In genomic region chr10:41746554-41746953, GRCm38 (mm10) we compare ENCODE assay signal across 10 mouse cellular contexts. TPM values are rescaled to one million over a fixed set of nuclear protein-coding genes. Genes with fewer than 3 reads are reported as not detected.
A peak's percentile ranks its signal among the peaks of the same experiment; 100 is the strongest.
DNase-seq lines count a peak whose midpoint lies in the region; ATAC-seq and TF ChIP-seq lines count a peak whose summit lies in the region.
"Had no signal": no experiment of that assay in that cellular context is flagged by ENCODE, and none has a peak within 500 bp of the region (broad histone marks: within the 10 kb centered on the region; RNA-seq: fewer than 3 reads in every experiment).

No protein-coding gene starts in this region.

- no peak for TF ChIP-seq CTCF in Patski (IDR thresholded peaks at IDR 0.05)

- ATAC-seq in Patski = peak; percentile 21
- no peak for ATAC-seq in granulocyte monocyte progenitor cell, adult 5-6 weeks (replicated peaks; ENCODE audit: poor library complexity, severe bottlenecking)
- ATAC-seq: activated CD4-positive, CD25-positive, alpha-beta regulatory T cell, adult 4 months; midbrain, embryonic 15.5 days had no signal

- H3K36me3 ChIP-seq in heart, embryonic 10.5 days = peaks cover 4% of the 10 kb centered on the region; the same call in 1 of the 2 replicates
- H3K36me3 ChIP-seq: midbrain, embryonic 15.5 days had no signal

- no peak overlapping the region for H3K27ac ChIP-seq in heart, embryonic 10.5 days
- H3K27ac ChIP-seq: midbrain, embryonic 15.5 days had no signal

- intact Hi-C loops in left cerebral cortex, postnatal 14 days (cut with DNase I) = no loop called here

- no peaks in the 10 kb centered on the region for H3K9me3 ChIP-seq in heart, embryonic 10.5 days
- H3K9me3 ChIP-seq: midbrain, embryonic 15.5 days had no signal

- POLR2A ChIA-PET in Patski (lab: Charles Lee) = no interaction called here

- in situ Hi-C loops in Patski (cut with MboI; ENCODE audit: low pct_unique_long_range_greater_than_20kb) = no loop called here

- 91% methylated on average over 5 of the region's 5 CpGs for WGBS in heart, embryonic 10.5 days

- H3K27me3 ChIP-seq in heart, embryonic 10.5 days (ENCODE audit: insufficient read depth, poor library complexity, severe bottlenecking) = no peaks in the 10 kb centered on the region
- H3K27me3 ChIP-seq in Patski = no peaks in the 10 kb centered on the region
- H3K27me3 ChIP-seq: midbrain, embryonic 15.5 days had no signal

- CTCF ChIA-PET in Patski (lab: Charles Lee) = interaction anchor here (1.0 kb wide), 1 partner anchor 18 kb away, joined by 3 read pairs; no protein-coding TSS in a partner anchor

- peaks cover 9% of the 10 kb centered on the region; the same call in 1 of the 2 replicates for H3K4me1 ChIP-seq in heart, embryonic 10.5 days
- H3K4me1 ChIP-seq: midbrain, embryonic 15.5 days had no signal

- peak; percentile 63 for DNase-seq in heart, adult 11 months
- DNase-seq in heart, embryonic 10.5 days (ENCODE audit: low spot score) = no peak
- DNase-seq in Patski (ENCODE audit: low read depth, low spot score) = peak; percentile 58
- peak; percentile 23 to 53 for DNase-seq in frontal cortex, postnatal 14 days (ENCODE audit: low spot score in 2 of 2)
- peak; percentile 71 to 91 for DNase-seq in left cerebral cortex, postnatal 14 days (ENCODE audit: low spot score in 2 of 2)
- DNase-seq in spleen, adult 18-20 months = no peak
- DNase-seq in natural killer cell, adult 2 months (ENCODE audit: low spot score in 2 of 2) = no peak

- H3K4me3 ChIP-seq in heart, embryonic 10.5 days = no peak overlapping the region
- H3K4me3 ChIP-seq: midbrain, embryonic 15.5 days had no signal

RNA-seq across cellular contexts. Expression of gene Ccdc162, which starts 30.1 kb away (rescaled TPM):
- polyA plus RNA-seq in heart, embryonic 10.5 days (2016; fragmentation: Nextera tagmentation; extraction: Ambion mirVana) = 0.21 and 0.40 TPM in 2 replicates
- 1.7 TPM for polyA plus RNA-seq in Patski (2021)
- 1 to 10 TPM; 1.2 to 1.3 TPM for total RNA-seq in left cerebral cortex, postnatal 14 days (2021)
- total RNA-seq in granulocyte monocyte progenitor cell, adult 5-6 weeks (2014; fragmentation: Nextera tagmentation) = 9.7 TPM in 1 of 2 replicates, not detected in the other
- total RNA-seq in granulocyte monocyte progenitor cell, adult 5-6 weeks (2017) = 0.05 and 0.56 TPM in 2 replicates

Comparison
In these comparisons a context has a peak if more than half of its experiments do, and no peak if none do; other contexts are left out.
1. DNase-seq: peak in heart, adult 11 months (single experiment), Patski (single experiment), frontal cortex, postnatal 14 days (2 of 2) and left cerebral cortex, postnatal 14 days (2 of 2); none in heart, embryonic 10.5 days (single experiment), spleen, adult 18-20 months (0 of 2) and natural killer cell, adult 2 months (0 of 2).